Mouse (Mus musculus): Measurements from ENCODE around the gene Arsb.

The Arsb gene

GRCm38 (mm10) chr13:93920080-93920785, 148.8 kb downstream of the Arsb start:
- H3K27me3 ChIP-seq (ENCODE audit: insufficient read depth, low read length) = peaks cover 20% of the 10 kb centered on the region
- peaks cover 13% of the 10 kb centered on the region for H3K4me1 ChIP-seq (replicated peaks; ENCODE audit: low read depth, low read length)
- no peaks in the 10 kb centered on the region for H3K9me3 ChIP-seq (ENCODE audit: low read length)
- TF ChIP-seq POU5F1 (IDR thresholded peaks at IDR 0.05; ENCODE audit: borderline replicate concordance, low read length) = no peak
- no peak for TF ChIP-seq NANOG (IDR thresholded peaks at IDR 0.05; ENCODE audit: borderline replicate concordance, low read length)
- TF ChIP-seq CTCF (conservative IDR thresholded peaks at IDR 0.05; ENCODE audit: low read length) = no peak
- H3K4me3 ChIP-seq (replicated peaks; ENCODE audit: low read length) = no peak overlapping the region
- no peaks in the 10 kb centered on the region for H3K36me3 ChIP-seq (ENCODE audit: insufficient read depth, low read length)

- Histone ChIP-seq H3K36me3 (ENCODE audit: insufficient read depth, low read length) (no peaks in the 10 kb centered on the region), H3K27me3 (ENCODE audit: insufficient read depth, low read length) (peaks cover 20% of the 10 kb centered on the region)
These were observed 149.4 kb downstream of the Arsb start for GRCm38 (mm10) chr13:93920786-93921300.

GRCm38 (mm10) chr13:93921831-93922565, 150.6 kb downstream of the Arsb start:
- H3K4me1 ChIP-seq (replicated peaks; ENCODE audit: low read depth, low read length) = peaks cover 13% of the 10 kb centered on the region
- H3K36me3 ChIP-seq (ENCODE audit: insufficient read depth, low read length) = no peaks in the 10 kb centered on the region
- no peak overlapping the region for H3K4me3 ChIP-seq (replicated peaks; ENCODE audit: low read length)
- peaks cover 20% of the 10 kb centered on the region for H3K27me3 ChIP-seq (ENCODE audit: insufficient read depth, low read length)
- H3K9me3 ChIP-seq (ENCODE audit: low read length) = no peaks in the 10 kb centered on the region
- TF ChIP-seq POU5F1 (IDR thresholded peaks at IDR 0.05; ENCODE audit: borderline replicate concordance, low read length) (no peak), CTCF (conservative IDR thresholded peaks at IDR 0.05; ENCODE audit: low read length) (no peak), NANOG (IDR thresholded peaks at IDR 0.05; ENCODE audit: borderline replicate concordance, low read length) (no peak)

More at GRCm38 (mm10) chr13:93920786-93921300, 149.4 kb downstream of the Arsb start:
- no peaks in the 10 kb centered on the region for H3K9me3 ChIP-seq (ENCODE audit: low read length)
- no peak overlapping the region for H3K4me3 ChIP-seq (replicated peaks; ENCODE audit: low read length)
- TF ChIP-seq POU5F1 (IDR thresholded peaks at IDR 0.05; ENCODE audit: borderline replicate concordance, low read length) (no peak), CTCF (conservative IDR thresholded peaks at IDR 0.05; ENCODE audit: low read length) (no peak), NANOG (IDR thresholded peaks at IDR 0.05; ENCODE audit: borderline replicate concordance, low read length) (no peak)
- peaks cover 13% of the 10 kb centered on the region for H3K4me1 ChIP-seq (replicated peaks; ENCODE audit: low read depth, low read length)

DNA sequence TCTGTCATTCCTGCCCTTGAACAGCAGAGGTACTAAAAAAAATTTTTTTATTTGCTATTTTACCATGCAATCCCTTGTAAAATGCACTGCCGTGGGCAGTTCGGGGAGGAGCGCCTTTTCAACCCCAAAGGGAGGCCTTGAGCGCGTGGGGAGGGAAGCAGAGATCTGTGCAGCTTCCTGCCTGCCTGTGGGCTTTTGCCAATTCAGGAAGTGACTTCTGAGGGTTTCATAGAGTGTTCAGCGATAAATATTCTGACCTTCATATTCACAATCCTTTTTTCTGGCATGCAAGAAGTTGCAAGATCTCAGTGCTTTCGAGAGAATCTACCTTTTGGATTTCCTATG, 151.1 kb downstream of the Arsb start:
- Histone ChIP-seq H3K36me3 (ENCODE audit: insufficient read depth, low read length) (no peaks in the 10 kb centered on the region), H3K4me1 (replicated peaks; ENCODE audit: low read depth, low read length) (peaks cover 13% of the 10 kb centered on the region), H3K27me3 (ENCODE audit: insufficient read depth, low read length) (peaks cover 21% of the 10 kb centered on the region), H3K4me3 (replicated peaks; ENCODE audit: low read length) (no peak overlapping the region), H3K9me3 (ENCODE audit: low read length) (no peaks in the 10 kb centered on the region)
- TF ChIP-seq CTCF (conservative IDR thresholded peaks at IDR 0.05; ENCODE audit: low read length) = no peak

DNA sequence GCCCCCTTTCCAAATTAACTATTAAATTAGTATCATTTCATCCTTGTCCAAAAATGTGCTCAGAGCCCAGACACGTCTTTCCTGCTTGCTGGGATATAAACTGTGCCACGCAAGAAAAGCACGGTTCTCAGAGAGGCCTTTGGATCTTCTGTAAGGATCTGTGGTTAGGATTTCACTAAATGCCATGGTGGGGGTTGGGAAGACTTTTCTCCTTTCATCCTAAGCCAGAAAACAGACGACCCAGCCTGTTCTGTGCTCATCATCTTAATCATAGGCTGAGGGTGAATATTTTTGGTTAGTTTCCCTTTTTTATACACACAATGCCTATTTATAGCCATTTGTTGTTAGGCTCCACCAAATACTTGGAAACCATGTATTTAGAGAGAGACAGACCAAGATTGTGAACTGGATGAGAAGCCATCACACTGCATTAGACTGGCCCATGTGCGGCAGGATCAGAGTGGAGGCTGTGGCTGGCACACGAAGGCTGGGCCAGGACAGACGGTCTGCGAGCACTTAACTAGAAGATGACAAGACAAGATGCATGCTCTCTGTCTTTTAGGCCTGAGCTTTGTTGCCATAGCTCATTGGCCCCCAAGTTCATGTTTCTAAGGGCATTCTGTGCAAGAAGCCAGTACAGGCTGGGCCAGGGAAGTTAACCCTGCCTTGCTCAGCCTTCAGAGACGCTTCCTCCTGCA, 153.5 kb downstream of the Arsb start:
- TF ChIP-seq NANOG (IDR thresholded peaks at IDR 0.05; ENCODE audit: borderline replicate concordance, low read length) (no peak), POU5F1 (IDR thresholded peaks at IDR 0.05; ENCODE audit: borderline replicate concordance, low read length) (no peak), CTCF (conservative IDR thresholded peaks at IDR 0.05; ENCODE audit: low read length) (no peak)
- Histone ChIP-seq H3K4me1 (replicated peaks; ENCODE audit: low read depth, low read length) (no peaks in the 10 kb centered on the region), H3K36me3 (ENCODE audit: insufficient read depth, low read length) (no peaks in the 10 kb centered on the region), H3K4me3 (replicated peaks; ENCODE audit: low read length) (no peak overlapping the region), H3K27me3 (ENCODE audit: insufficient read depth, low read length) (peaks cover 19% of the 10 kb centered on the region), H3K9me3 (ENCODE audit: low read length) (peaks cover 15% of the 10 kb centered on the region)

- H3K36me3 ChIP-seq (ENCODE audit: insufficient read depth, low read length) = no peaks in the 10 kb centered on the region
- H3K4me3 ChIP-seq (replicated peaks; ENCODE audit: low read length) = no peak overlapping the region
- H3K27me3 ChIP-seq (ENCODE audit: insufficient read depth, low read length) = 0 out of 2 replicates have a peak, but pooled peaks cover 4% of the 10 kb centered on the region
- TF ChIP-seq POU5F1 (IDR thresholded peaks at IDR 0.05; ENCODE audit: borderline replicate concordance, low read length) = no peak
- TF ChIP-seq CTCF (conservative IDR thresholded peaks at IDR 0.05; ENCODE audit: low read length) = no peak
- no peak for TF ChIP-seq NANOG (IDR thresholded peaks at IDR 0.05; ENCODE audit: borderline replicate concordance, low read length)
- peaks cover 18% of the 10 kb centered on the region for H3K9me3 ChIP-seq (ENCODE audit: low read length)
- H3K4me1 ChIP-seq (replicated peaks; ENCODE audit: low read depth, low read length) = no peaks in the 10 kb centered on the region
These were observed 159.3 kb downstream of the Arsb start for GRCm38 (mm10) chr13:93930561-93931340.

DNA sequence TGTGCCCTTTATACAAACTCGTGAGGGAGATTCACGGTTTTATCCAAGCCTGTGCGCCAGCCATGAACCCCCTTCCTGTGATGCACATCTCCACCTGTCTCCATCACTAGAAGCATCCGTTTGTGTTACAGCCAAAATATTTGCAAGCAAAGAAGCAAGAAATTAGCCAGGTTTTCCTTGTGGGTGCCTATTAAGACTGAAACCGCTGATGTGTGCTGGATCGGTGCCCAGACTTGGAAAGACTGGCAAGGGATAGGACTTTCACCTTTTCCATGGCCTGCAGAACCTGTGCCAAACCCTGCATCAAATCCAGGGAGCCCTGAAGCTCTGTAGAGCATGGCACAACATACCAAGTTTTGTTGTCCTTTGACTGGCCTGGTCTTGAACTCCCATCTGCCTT, 165.0 kb downstream of the Arsb start:
- no peak overlapping the region for H3K4me3 ChIP-seq (replicated peaks; ENCODE audit: low read length)
- H3K9me3 ChIP-seq (ENCODE audit: low read length) = no peaks in the 10 kb centered on the region
- H3K4me1 ChIP-seq (replicated peaks; ENCODE audit: low read depth, low read length) = no peaks in the 10 kb centered on the region
- H3K36me3 ChIP-seq (ENCODE audit: insufficient read depth, low read length) = no peaks in the 10 kb centered on the region
- no peak for TF ChIP-seq NANOG (IDR thresholded peaks at IDR 0.05; ENCODE audit: borderline replicate concordance, low read length)
- no peaks in the 10 kb centered on the region; the same call in 1 of the 2 replicates for H3K27me3 ChIP-seq (ENCODE audit: insufficient read depth, low read length)

GRCm38 (mm10) chr13:93938118-93938517, 166.7 kb downstream of the Arsb start:
- no peaks in the 10 kb centered on the region for H3K4me1 ChIP-seq (replicated peaks; ENCODE audit: low read depth, low read length)
- H3K9me3 ChIP-seq (ENCODE audit: low read length) = no peaks in the 10 kb centered on the region
- no peaks in the 10 kb centered on the region; the same call in 1 of the 2 replicates for H3K27me3 ChIP-seq (ENCODE audit: insufficient read depth, low read length)
- H3K4me3 ChIP-seq (replicated peaks; ENCODE audit: low read length) = no peak overlapping the region
- no peak for TF ChIP-seq POU5F1 (IDR thresholded peaks at IDR 0.05; ENCODE audit: borderline replicate concordance, low read length)
- TF ChIP-seq CTCF (conservative IDR thresholded peaks at IDR 0.05; ENCODE audit: low read length) = no peak
- no peak for TF ChIP-seq NANOG (IDR thresholded peaks at IDR 0.05; ENCODE audit: borderline replicate concordance, low read length)
- no peaks in the 10 kb centered on the region for H3K36me3 ChIP-seq (ENCODE audit: insufficient read depth, low read length)
